Comparison of ENCODE assay signal across 22 mouse cellular contexts in genomic region chr10:69275811-69276775, GRCm38 (mm10).
DNase-seq lines count a peak whose midpoint lies in the region; ATAC-seq and TF ChIP-seq lines count a peak whose summit lies in the region.
"Had no signal": no experiment of that assay in that cellular context is flagged by ENCODE, and none has a peak within 500 bp of the region (broad histone marks: within the 10 kb centered on the region; RNA-seq: fewer than 3 reads in every experiment).

No protein-coding gene starts in this region.

- peaks cover 65% of the 10 kb centered on the region for H3K36me3 ChIP-seq in heart, embryonic 14.5 days (ENCODE audit: control insufficient read depth, insufficient read depth, low read length)
- peaks cover 20% of the 10 kb centered on the region for H3K36me3 ChIP-seq in intestine, embryonic 15.5 days

- no peaks in the 10 kb centered on the region for H3K9me3 ChIP-seq in heart, embryonic 14.5 days (ENCODE audit: control insufficient read depth, low read length)
- H3K9me3 ChIP-seq in intestine, embryonic 15.5 days = no peaks in the 10 kb centered on the region
- H3K9me3 ChIP-seq: hindbrain, embryonic 12.5 days; limb, embryonic 15.5 days; liver, embryonic 15.5 days; neural tube, embryonic 13.5 days had no signal

- no peak for DNase-seq in heart, postnatal 36 days
- DNase-seq in left cerebral cortex, adult 2 months (ENCODE audit: extremely low spot score in 1 of 2, low spot score in 2 of 2) = no peak
- DNase-seq in left cerebral cortex, postnatal 25 days (ENCODE audit: low spot score in 2 of 2) = no peak
- DNase-seq in lung, postnatal 10 days = peak; percentile 19
- DNase-seq: adrenal gland, adult 8-10 months; cerebellum, postnatal 10 days; embryo, embryonic 11 days; kidney, adult 11 months; layer of hippocampus, postnatal 36 days; midbrain, embryonic 14.5 days; right cerebral cortex, adult 18-20 months; thymus, postnatal 25 days had no signal

- no peak for TF ChIP-seq CTCF in left cerebral cortex, adult 2 months (IDR thresholded peaks at IDR 0.05)

- H3K4me1 ChIP-seq in heart, embryonic 14.5 days (ENCODE audit: control insufficient read depth in 2 of 2, insufficient read depth in 2 of 2, low read length in 2 of 2) = peaks cover 17 to 33% of the 10 kb centered on the region in 2 experiments
- H3K4me1 ChIP-seq in brown adipose tissue, adult 24 weeks (ENCODE audit: control insufficient read depth, insufficient read depth, insufficient read length, low read length) = peaks cover 6% of the 10 kb centered on the region; the same call in 1 of the 2 replicates
- no peaks in the 10 kb centered on the region for H3K4me1 ChIP-seq in intestine, embryonic 15.5 days (replicated peaks)
- H3K4me1 ChIP-seq: hindbrain, embryonic 12.5 days; limb, embryonic 15.5 days; liver, embryonic 15.5 days had no signal

- no peak for ATAC-seq in heart, embryonic 14.5 days (ENCODE audit: insufficient number of reproducible peaks, insufficient read depth, low FRiP score, low read depth)
- no peak for ATAC-seq in intestine, embryonic 15.5 days
- ATAC-seq: forebrain, embryonic 16.5 days; Patski had no signal

- WGBS in heart, embryonic 14.5 days = 62% methylated on average over 12 of the region's 12 CpGs
- 86% methylated on average over 12 of the region's 12 CpGs for WGBS in intestine, embryonic 15.5 days

- H3K4me2 ChIP-seq in heart, embryonic 14.5 days (ENCODE audit: low read length) = no peak overlapping the region
- no peak overlapping the region for H3K4me2 ChIP-seq in intestine, embryonic 15.5 days (replicated peaks)
- H3K4me2 ChIP-seq: hindbrain, embryonic 12.5 days; limb, embryonic 15.5 days; liver, embryonic 15.5 days; neural tube, embryonic 13.5 days had no signal

- peak overlapping the region; percentile 16; the same call in 1 of the 2 replicates for H3K9ac ChIP-seq in heart, embryonic 14.5 days (ENCODE audit: low read length)
- no peak overlapping the region for H3K9ac ChIP-seq in intestine, embryonic 15.5 days
- H3K9ac ChIP-seq: hindbrain, embryonic 12.5 days; limb, embryonic 15.5 days; liver, embryonic 15.5 days; neural tube, embryonic 13.5 days had no signal

- H3K27ac ChIP-seq in heart, embryonic 14.5 days (replicated peaks in 1 of 2; ENCODE audit: control insufficient read depth in 1 of 2, insufficient read depth in 1 of 2, low read depth in 2 of 2, low read length in 2 of 2) = peak overlapping the region; percentile 56 to 67
- peak overlapping the region; percentile 74 for H3K27ac ChIP-seq in left cerebral cortex, adult 2 months
- H3K27ac ChIP-seq in brown adipose tissue, adult 24 weeks (replicated peaks; ENCODE audit: low read depth, low read length) = peak overlapping the region; percentile 46
- no peak overlapping the region for H3K27ac ChIP-seq in intestine, embryonic 15.5 days
- H3K27ac ChIP-seq: hindbrain, embryonic 12.5 days; limb, embryonic 15.5 days; liver, embryonic 15.5 days; neural tube, embryonic 13.5 days; stomach, postnatal 0 days had no signal

- intact Hi-C loops in heart, postnatal 36 days (cut with DNase I) = no loop called here
- intact Hi-C loops in left cerebral cortex, adult 2 months (cut with DNase I) = no loop called here
- intact Hi-C loops in left cerebral cortex, postnatal 25 days (cut with DNase I) = no loop called here

- no peak overlapping the region for H3K4me3 ChIP-seq in heart, embryonic 14.5 days (ENCODE audit: control insufficient read depth in 1 of 2, insufficient read depth in 1 of 2, low read depth in 1 of 2, low read length in 2 of 2)
- H3K4me3 ChIP-seq in left cerebral cortex, adult 2 months = no peak overlapping the region
- no peak overlapping the region for H3K4me3 ChIP-seq in brown adipose tissue, adult 24 weeks (ENCODE audit: insufficient read depth, low read depth, low read length)
- H3K4me3 ChIP-seq in intestine, embryonic 15.5 days (replicated peaks) = no peak overlapping the region
- H3K4me3 ChIP-seq: hindbrain, embryonic 12.5 days; limb, embryonic 15.5 days; liver, embryonic 15.5 days; neural tube, embryonic 13.5 days had no signal

- H3K27me3 ChIP-seq in heart, embryonic 14.5 days (ENCODE audit: control insufficient read depth, insufficient read depth, low read length) = no peaks in the 10 kb centered on the region
- H3K27me3 ChIP-seq in intestine, embryonic 15.5 days (replicated peaks) = no peaks in the 10 kb centered on the region
- H3K27me3 ChIP-seq: hindbrain, embryonic 12.5 days; limb, embryonic 15.5 days; liver, embryonic 15.5 days; neural tube, embryonic 13.5 days; Patski had no signal
